Mouse (Mus musculus) brain, adult 10 weeks (tissue): ENCODE results near the gene Pbx1. TPM values are rescaled to one million over a fixed set of nuclear protein-coding genes. Genes with fewer than 3 reads are reported as not detected.

ENCODE experiments used
- polyA plus RNA-seq: library from polyadenylated mRNA; stranded (reverse); fragments of 350-450 nt; fragmentation: Illumina TruSeq; extraction: RNeasy Lipid Tissue Mini Kit (QIAGEN cat#74804); gene quantifications from one replicate; pipeline ENCODE4 v1.2.3, GENCODE M21; 2015; ENCODE audit warnings: low read depth, low replicate concordance

Gene Pbx1
- 49.9 TPM for polyA plus RNA-seq

GRCm38 (mm10) chr1:168432232-168432280 is at the start of gene Pbx1:
Gene Pbx1, minus strand, starts transcription at chr1:168432270.

